Mouse (Mus musculus) lung, postnatal 0 days (tissue): Measurements from ENCODE around the gene Kdm4b. TPM values are rescaled to one million over a fixed set of nuclear protein-coding genes. Genes with fewer than 3 reads are reported as not detected.

ENCODE experiments used
- ATAC-seq: fragments of 200-750 bp; cut with Nextera tagmentation; 2 replicates; pipeline ENCODE4 v1.8.0; 2017; ENCODE audit warnings: moderate library complexity
- DNase-seq: peaks from one replicate; pipeline ENCODE4 v3.0.0-alpha.2; 2016; ENCODE audit warnings: low spot score
- H3K27ac ChIP-seq: fragments of 300-500 bp; sonication (generic); 2 replicates; pipeline ENCODE4 v1.5.1; 2014; ENCODE audit warnings: antibody characterized with exemption, mild to moderate bottlenecking, low read length, mixed read lengths
- H3K27me3 ChIP-seq: fragments of 300-500 bp; sonication (generic); replicated peaks from 2 replicates; pipeline ENCODE4 v1.6.1; 2014; ENCODE audit warnings: low read length, mixed read lengths; ENCODE audit not compliant: insufficient read depth
- H3K36me3 ChIP-seq: fragments of 300-500 bp; sonication (generic); 2 replicates; pipeline ENCODE4 v1.6.1; 2014; ENCODE audit warnings: low read length, mixed read lengths; ENCODE audit not compliant: insufficient read depth
- H3K4me1 ChIP-seq: fragments of 300-500 bp; sonication (generic); 2 replicates; pipeline ENCODE4 v1.6.1; 2014; ENCODE audit warnings: antibody characterized with exemption, low read depth, low read length, mixed read lengths; ENCODE audit not compliant: insufficient read depth
- H3K4me2 ChIP-seq: fragments of 300-500 bp; sonication (generic); replicated peaks from 2 replicates; pipeline ENCODE4 v1.6.1; 2014; ENCODE audit warnings: low read depth, mild to moderate bottlenecking, low read length, moderate library complexity, mixed read lengths
- H3K4me3 ChIP-seq: fragments of 300-500 bp; sonication (generic); 2 replicates; pipeline ENCODE4 v1.5.1; 2014; ENCODE audit warnings: low read depth, low read length
- H3K9ac ChIP-seq: fragments of 300-500 bp; sonication (generic); replicated peaks from 2 replicates; pipeline ENCODE4 v1.6.1; 2014; ENCODE audit warnings: low read depth, mild to moderate bottlenecking
- H3K9me3 ChIP-seq: fragments of 300-500 bp; sonication (generic); 2 replicates; pipeline ENCODE4 v1.6.1; 2016; ENCODE audit warnings: low read length, mixed read lengths
- CTCF ChIP-seq: IDR thresholded peaks from 2 replicates; pipeline ENCODE4 v1.5.1; 2016; ENCODE audit warnings: antibody characterized with exemption, mild to moderate bottlenecking
- EP300 ChIP-seq: IDR thresholded peaks from 2 replicates; pipeline ENCODE4 v1.6.1; 2016; ENCODE audit warnings: antibody characterized with exemption, mild to moderate bottlenecking, control low read depth
- WGBS: fragments of 180-500 bp; shearing (Covaris S2); extraction: QIAGEN DNeasy Blood & Tissue Kit; methylation state at CpG from one replicate; pipeline ENCODE4 v1.1.7; 2014; 5-methylcytosine and 5-hydroxymethylcytosine counted together
- polyA plus RNA-seq: library from polyadenylated mRNA; unstranded; fragments of >200 nt; fragmentation: Nextera tagmentation; extraction: Ambion mirVana; gene quantifications from 2 replicates; pipeline ENCODE4 v1.2.1, GENCODE M21; 2015

The Kdm4b gene
- polyA plus RNA-seq, 1 experiment from 2014 or later, result 19.7 TPM

DNA sequence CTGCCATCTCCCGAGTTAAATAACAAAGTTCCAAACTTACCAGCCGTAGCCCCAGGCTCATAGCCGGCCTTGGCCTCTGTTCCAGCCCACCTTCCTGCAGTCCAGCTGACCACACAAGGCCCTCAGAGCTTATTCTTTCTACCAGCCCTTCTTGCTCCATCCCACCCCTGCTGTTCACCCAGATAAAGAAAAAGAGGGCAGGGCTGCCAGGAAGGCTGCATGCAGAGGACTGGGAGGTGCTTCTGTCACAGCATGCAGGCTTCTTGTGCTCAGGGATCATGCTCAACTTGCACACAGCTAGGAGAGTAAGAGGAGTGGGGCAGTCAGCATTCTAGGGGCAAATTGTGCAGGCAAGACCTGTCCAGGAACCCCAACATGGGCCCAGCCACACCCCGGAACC lies 22.3 kb downstream of the Kdm4b start:
- H3K27me3 ChIP-seq, result no peaks in the 10 kb centered on the region
- 65% methylated on average over 4 of the region's 4 CpGs for WGBS
- ATAC-seq, result no peak
- H3K4me3 ChIP-seq, result no peak overlapping the region
- H3K4me1 ChIP-seq, result no peaks in the 10 kb centered on the region
- no peak for DNase-seq
- 0 out of 2 replicates have a peak, but pooled peaks cover 1% of the 10 kb centered on the region for H3K36me3 ChIP-seq
- no peak overlapping the region for H3K27ac ChIP-seq
- no peak for TF ChIP-seq CTCF
- TF ChIP-seq EP300, result no peak
- no peaks in the 10 kb centered on the region for H3K9me3 ChIP-seq
- no peak overlapping the region for H3K9ac ChIP-seq
- no peak overlapping the region for H3K4me2 ChIP-seq

DNA sequence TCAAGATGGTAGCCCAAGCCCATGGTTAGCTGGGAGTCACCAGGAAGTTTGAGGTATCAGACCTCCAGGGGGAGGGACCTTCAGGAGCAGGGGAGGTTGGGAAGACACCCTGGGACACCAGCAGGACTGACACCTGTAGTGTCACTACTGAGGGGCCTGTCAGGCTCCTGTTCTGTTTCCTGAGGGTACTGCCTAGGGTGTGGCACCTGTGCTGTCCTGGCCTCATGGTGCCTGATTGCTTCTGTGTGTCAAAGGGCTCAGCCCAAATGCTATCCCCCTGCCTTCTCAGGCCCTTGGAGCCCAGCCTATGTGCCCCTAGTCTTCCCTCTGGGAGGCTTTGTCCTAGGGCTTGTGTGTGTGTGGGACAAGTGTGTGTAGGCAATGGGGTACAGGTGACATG lies 22.7 kb downstream of the Kdm4b start:
- no peak overlapping the region for H3K9ac ChIP-seq
- DNase-seq (no peak), ATAC-seq (no peak)
- H3K27ac ChIP-seq, result no peak overlapping the region
- H3K9me3 ChIP-seq, result no peaks in the 10 kb centered on the region
- H3K4me2 ChIP-seq, result no peak overlapping the region
- no peaks in the 10 kb centered on the region for H3K4me1 ChIP-seq
- peaks cover 6% of the 10 kb centered on the region; the same call in 1 of the 2 replicates for H3K36me3 ChIP-seq
- no peak for TF ChIP-seq CTCF
- no peak for TF ChIP-seq EP300
- no peaks in the 10 kb centered on the region for H3K27me3 ChIP-seq
- H3K4me3 ChIP-seq, result no peak overlapping the region

DNA sequence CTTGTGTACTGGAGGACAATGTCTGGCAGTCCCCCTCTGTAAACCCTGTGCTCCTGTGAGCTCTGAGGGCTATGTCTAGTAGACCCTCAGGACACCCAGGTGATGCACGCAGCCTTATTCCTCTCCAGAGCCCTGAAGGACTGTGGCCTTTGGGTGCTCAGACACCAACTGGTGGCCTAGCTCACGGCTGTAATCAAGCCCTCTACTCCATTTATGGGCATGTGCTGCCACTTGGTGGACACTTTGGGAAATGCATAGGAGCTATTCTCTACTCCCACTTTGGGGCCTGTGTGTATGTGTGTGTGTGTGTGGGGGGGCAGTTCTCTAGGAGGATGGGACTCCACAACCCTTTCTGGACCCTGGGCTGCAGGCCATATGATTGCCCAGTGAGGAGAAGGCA lies 24.8 kb downstream of the Kdm4b start:
- H3K4me3 ChIP-seq, result no peak overlapping the region
- H3K9ac ChIP-seq, result no peak overlapping the region
- no peaks in the 10 kb centered on the region for H3K4me1 ChIP-seq
- H3K36me3 ChIP-seq, result peaks cover 16% of the 10 kb centered on the region
- TF ChIP-seq CTCF (peak; percentile 95), EP300 (no peak)
- H3K27me3 ChIP-seq, result no peaks in the 10 kb centered on the region
- DNase-seq, result peak; percentile 81
- WGBS, result 31% methylated on average over 2 of the region's 2 CpGs
- H3K27ac ChIP-seq, result no peak overlapping the region
- ATAC-seq, result peak; percentile 77
- no peaks in the 10 kb centered on the region for H3K9me3 ChIP-seq
- H3K4me2 ChIP-seq, result no peak overlapping the region

DNA sequence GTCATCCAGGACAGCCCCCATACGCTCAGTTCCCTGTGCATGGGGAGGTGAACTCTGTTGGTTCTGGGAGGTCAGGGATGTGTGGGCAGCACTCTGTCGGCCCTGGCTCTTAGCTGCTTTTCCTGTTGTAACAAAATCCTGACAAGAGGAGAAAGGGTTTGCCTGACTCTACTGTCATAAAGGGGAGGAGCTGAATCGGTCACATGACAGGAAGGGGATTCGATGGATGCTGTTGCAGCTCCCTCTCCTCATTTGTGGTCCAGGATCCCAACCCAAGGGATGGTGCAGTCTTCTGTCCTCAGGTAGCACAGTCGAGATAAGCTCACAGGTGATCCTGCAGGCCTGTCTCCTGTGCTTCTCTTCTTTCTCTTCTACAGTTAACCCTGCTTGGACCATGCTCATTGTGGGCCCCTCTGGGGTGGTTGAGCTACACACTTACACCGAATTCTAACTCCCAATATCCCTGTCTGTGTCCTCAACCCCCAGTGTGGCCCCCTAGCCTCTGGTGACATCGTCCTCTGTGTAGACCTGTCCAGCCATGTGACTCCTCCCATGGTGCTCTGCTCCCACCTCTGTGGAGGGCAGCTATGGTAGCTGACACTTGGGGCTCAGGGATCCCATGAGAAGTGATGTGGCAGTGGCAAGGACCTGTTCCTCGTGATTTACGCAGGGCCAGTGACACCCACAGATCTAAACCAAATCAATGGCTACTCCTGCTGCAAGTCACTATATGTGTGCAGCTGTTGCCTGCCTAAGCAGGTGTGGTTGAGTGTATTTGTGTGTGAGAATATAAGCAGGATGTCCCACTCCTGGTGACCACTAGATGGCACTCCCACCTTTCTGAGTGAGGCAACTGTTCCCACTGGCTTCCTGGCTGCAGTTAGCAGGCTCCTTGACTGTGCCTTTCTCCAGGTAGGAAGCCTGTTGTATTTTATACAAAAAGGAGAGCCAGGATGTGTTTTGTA lies 31.3 kb downstream of the Kdm4b start:
- TF ChIP-seq EP300 (no peak), CTCF (peak; percentile 97)
- 60% methylated on average over 9 of the region's 9 CpGs for WGBS
- Histone ChIP-seq H3K4me3 (no peak overlapping the region), H3K27ac (no peak overlapping the region), H3K4me1 (no peaks in the 10 kb centered on the region), H3K27me3 (no peaks in the 10 kb centered on the region), H3K4me2 (no peak overlapping the region), H3K36me3 (peaks cover 41% of the 10 kb centered on the region), H3K9ac (no peak overlapping the region), H3K9me3 (no peaks in the 10 kb centered on the region)
- DNase-seq (peak; percentile 89), ATAC-seq (peak; percentile 71)

DNA sequence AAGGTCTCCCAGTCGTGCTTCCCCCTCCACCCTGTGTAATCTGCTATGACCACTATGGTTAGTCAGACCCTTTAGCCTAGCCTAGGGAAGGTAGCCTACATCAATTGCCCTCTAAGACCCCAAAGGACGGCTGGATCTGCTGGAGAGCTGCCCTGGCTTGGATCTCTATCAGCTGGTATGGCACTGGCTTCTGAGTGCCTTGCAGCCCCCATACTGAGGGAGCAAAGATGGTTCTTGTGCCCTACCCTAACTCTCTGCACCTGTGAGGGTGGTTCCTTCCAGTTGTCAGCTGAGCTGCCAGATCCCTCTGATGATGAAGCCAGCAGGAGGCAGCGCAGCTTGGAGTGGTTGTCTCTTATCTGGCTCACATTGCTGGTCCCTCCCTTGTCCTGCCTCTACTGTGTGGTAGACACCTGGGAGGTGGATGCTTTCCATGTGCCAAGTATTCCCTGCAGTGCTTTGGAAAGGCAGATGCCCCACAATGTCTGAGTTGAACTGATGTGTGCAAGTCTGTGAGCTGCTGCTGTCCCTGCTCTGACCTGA lies 33.4 kb downstream of the Kdm4b start:
- no peaks in the 10 kb centered on the region for H3K9me3 ChIP-seq
- ATAC-seq, result no peak
- H3K36me3 ChIP-seq, result peaks cover 31% of the 10 kb centered on the region
- no peaks in the 10 kb centered on the region for H3K27me3 ChIP-seq
- 84% methylated on average over 3 of the region's 3 CpGs for WGBS
- DNase-seq, result no peak
- no peak overlapping the region for H3K4me3 ChIP-seq
- H3K9ac ChIP-seq, result no peak overlapping the region
- H3K4me2 ChIP-seq, result no peak overlapping the region
- H3K4me1 ChIP-seq, result no peaks in the 10 kb centered on the region
- H3K27ac ChIP-seq, result no peak overlapping the region
- TF ChIP-seq CTCF (no peak), EP300 (no peak)

DNA sequence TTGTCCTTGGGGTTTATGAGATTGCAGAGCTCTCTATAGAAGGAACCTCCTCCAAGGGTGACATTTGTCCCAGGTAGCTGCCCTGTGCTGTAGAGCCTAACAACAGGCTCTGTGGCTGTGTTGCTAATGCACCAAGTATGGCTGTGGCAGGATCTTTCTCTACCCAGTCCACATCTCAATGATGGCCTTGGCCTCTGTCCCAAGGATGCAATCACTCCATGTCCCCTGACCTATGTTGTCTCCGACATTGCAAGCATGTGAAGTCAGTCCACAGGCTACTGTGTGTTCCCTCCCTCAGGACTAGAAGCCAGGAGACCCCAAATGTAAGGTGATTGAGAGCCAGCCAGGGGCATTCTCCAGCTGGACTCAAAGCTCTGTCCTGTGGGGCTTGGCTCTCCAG lies 34.0 kb downstream of the Kdm4b start:
- peaks cover 28% of the 10 kb centered on the region for H3K36me3 ChIP-seq
- H3K4me3 ChIP-seq, result no peak overlapping the region
- no peaks in the 10 kb centered on the region for H3K9me3 ChIP-seq
- no peak overlapping the region for H3K9ac ChIP-seq
- WGBS, result 65% methylated on average over 1 of the region's 1 CpGs
- no peak for ATAC-seq
- no peaks in the 10 kb centered on the region for H3K4me1 ChIP-seq
- H3K27ac ChIP-seq, result no peak overlapping the region
- no peak overlapping the region for H3K4me2 ChIP-seq
- TF ChIP-seq EP300 (no peak), CTCF (no peak)
- DNase-seq, result no peak
- H3K27me3 ChIP-seq, result no peaks in the 10 kb centered on the region
